Mouse (Mus musculus) B cell, adult 2 months (primary cell): ENCODE data around the gene Herpud1.
"Not testable (repeated sequence)": the region's sequence is repeated elsewhere in the genome, so short reads cannot be mapped to it uniquely, and the experiment has no call there.

Source experiments
- DNase-seq, 2 experiments: peaks; one replicate each; pipeline ENCODE4 v3.0.0; 2022

Gene Herpud1

DNA sequence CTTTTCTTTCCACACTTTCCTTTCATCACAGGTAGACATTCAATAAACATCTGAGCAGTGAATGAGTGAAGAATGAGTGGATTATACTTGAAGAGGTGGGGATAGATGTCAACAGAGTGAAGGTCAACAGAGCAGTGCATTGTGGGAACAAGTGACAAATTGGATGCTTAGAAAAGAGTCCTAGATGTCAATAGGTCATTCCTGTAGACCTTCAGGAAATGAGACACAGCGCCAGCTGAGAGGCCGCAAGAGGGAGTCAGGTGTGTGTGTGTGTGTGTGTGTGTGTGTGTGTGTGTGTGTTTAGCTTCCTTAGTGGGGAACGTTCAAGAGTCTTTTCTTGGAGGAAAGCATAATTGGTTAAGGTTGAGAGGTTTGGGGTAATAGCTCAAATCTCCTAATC is 10.1 kb upstream of the Herpud1 start:
- no peak for DNase-seq

DNA sequence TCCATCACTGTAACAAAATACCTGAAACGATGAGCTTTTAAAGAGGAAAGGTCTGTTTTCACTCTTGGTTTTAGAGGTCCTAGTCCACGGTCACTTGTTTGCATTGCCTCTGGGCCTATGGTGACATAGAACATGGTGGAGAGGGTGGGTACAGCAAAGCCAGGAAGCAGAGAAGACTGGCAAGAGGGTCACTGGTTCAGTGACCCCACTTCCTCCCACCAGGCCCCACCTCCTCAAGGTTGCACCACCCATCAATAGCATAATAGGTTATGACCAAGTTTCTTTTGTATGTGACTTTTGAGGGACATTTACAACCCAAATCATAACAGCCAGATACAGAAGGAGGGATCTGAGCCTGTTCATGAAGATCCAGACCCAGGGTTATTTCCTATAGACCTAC is 9.7 kb upstream of the Herpud1 start:
- peak; percentile 67 to 70 for DNase-seq

DNA sequence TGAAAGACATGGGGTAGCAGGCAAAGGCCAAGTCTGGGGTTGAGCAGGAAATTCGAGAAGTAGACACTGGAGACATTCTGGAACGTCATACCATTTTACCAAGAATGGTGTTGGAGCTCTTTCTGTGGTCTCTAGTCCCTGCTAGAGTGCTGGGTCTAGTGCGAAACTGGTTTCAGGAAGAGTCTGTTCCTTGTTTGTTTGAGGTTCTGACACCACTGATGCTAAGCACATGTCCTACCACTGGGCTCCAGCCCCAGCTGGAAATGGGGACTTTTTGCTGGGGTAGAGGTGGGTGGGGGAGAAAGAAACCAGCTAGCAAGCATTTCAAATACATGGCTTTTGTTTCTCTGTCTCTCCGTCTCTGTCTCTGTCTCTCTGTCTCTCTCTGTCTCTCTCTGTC is 9.2 kb upstream of the Herpud1 start:
- peak; percentile 69 to 76 for DNase-seq

DNA sequence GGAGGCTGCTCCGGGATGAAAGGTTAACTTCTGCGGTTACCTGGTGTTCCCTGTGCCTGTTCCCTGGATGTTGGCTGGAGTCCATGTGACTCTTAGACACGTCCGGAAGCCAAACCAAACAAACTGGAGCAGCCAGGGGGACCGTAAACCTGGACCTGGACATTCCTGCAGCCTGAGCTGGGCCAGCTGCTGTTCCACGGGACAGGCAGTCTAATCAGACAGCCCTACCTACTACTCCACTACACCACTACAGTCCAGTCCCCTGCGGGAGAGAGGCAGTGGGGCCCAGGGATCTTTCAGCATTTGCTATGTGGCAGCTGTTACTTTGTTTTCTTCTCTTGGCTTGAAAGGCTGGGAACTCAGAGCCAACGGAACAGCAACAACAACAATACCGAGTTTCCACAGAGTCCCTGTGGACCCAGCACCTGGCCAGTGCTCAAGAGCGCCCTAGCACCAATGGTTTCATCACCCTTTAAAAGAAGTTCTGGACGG is 8.5 kb upstream of the Herpud1 start:
- no peak for DNase-seq

DNA sequence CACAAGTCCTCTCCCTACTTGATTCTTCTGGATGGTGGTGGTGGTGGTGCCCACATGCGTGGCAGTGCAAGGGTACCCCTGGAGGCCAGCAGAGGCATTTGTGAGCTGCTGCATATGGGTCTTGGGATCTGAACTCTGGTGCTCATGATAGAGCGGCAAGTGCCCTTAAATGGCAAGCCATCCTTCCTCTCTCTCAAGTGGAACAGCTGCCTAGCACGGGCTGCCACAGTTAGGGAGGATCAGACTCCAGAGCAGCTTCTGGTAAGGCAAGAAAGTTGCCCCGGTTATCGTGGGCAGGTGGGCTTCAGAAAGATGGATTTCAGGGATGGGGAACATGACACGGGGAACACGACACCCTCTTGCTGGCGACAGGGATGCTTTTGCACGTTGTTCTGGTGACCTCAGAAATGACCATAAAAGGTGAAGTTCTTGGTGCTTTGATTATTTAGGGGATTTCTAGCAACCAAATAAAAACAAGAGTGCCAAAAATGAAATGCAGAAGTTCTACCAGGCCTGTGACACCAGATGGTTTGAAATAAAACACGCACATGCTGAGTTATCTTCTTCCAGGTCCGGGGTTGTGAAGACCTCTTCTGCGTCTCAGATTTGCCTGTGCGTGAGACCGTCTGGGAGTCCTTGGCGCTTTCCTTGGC is 7.3 kb upstream of the Herpud1 start:
- DNase-seq, result peak; percentile 79 to 83

DNA sequence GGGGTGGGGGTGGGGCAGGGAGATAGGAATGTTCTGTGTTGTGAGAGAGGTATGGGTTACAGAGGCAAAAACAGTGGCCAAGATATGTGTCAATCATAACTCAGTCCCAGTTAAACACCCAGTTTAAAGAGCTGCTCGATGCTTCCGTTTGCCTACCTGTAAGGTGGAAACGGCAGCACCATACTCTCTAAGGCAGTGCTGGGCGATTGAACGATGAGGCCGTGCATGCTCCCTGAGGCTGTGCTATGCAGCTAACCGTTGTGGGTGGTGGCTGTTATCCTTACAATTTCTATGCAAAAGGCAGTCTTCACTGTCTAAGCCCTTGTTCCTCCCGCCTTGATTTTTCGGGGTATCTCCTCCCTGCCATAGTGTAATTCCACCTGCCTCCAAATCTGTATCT is 6.6 kb upstream of the Herpud1 start:
- DNase-seq, result no peak

DNA sequence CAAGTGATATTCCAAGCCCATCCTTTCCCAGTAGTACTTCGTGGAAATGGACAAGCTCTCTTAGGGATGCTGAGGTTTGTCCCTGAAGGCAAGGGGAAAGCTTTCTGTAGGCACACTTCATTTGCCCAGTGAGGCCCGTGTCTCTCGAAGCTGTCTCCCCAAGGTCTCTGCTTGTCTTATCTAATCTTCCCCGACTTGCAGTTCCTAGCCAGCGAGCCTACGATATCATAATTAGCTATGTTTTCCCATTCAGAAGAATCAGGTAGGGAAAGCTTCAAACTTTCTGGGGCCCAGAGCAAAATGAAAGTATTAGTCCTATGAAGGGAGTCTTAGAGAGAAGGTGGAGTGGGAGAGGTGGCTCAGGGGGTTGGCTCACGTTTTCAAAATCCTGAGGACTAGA is 2.1 kb upstream of the Herpud1 start:
- DNase-seq, result no peak

DNA sequence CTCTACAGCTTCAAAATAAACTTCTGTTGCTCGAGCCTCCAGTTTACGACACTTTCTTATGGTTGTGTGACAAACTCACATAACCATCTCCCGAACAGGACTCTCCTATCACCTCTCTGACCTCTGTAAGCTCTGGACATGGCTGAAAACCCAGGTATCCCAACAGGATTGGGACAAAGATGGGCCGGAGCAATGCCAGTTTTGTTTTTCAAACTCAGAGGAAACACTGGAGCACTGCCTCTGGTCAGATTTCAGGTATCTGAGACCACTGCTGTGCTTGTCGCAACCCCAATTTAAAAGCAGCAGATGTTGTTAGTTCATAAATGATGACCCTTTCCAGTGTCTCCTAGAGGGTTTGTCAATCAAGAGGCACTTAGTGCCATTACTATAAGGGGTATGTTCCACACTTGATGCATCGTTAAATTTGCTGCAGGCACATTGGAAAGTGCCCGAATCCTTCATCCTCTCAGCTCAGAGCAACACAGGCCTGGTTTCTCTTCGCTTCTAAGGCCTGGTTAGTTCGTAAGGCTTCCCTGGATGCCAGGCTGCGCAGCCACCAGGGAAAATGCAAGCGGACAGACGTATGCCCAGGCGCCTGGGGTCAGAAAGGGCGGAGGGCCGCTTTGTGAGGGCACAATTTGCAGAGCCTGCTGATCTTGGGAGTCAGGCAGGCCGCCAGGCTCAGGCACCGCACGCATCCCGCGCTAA is 578 bp upstream of the Herpud1 start:
- no peak for DNase-seq

DNA sequence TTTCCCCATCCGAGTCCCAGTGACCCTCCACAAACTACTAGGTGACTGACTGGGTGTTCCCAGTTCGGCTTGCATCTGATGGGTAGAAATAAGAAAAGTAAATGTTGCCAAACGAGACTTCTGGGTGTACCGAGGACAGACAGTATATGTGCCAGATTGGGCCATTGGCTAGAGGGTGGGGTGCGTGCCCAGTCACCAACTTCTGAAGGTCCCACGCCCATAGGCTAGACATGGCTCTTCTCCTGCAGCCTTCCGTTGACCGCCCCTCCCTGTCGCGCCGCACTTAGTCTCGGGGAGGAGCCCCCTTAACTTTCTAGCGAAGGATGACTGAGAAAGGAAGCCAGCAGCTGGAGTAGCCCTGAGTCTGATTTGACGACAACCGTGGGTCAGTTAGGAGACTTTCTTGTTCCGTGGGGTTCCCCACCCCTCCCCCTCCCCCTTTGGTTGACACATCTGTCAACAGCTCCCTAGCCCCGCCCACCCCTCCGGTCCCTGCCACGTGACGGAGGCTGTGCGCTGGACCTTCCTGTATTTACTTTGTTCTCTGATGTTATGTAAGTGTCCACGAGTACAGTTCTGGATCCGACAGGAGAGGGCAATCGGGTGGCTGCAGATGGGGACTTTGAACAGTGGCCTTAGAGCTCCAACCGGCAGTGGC is 918 bp downstream of the Herpud1 start:
- DNase-seq, result peak; percentile 71 to 74

DNA sequence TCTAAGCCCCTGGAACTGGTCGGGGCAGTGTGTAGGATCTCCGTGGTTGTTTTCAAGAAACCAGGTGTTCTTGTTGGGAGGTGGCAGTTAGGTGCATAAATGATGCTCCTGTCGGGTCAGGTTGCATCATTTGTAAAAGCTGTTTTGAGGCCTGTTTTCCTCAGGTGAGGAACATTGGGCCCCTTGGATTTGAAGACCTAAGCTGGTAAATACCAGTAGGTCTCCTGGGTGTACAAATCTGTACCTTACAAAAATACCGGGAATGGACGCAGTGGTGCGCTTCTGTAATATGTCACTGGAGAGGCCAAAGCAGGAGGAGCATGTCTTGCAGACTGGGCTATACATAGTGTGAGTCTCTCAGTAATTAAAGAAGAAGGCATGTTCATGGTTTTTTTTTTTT is 1.5 kb downstream of the Herpud1 start:
- DNase-seq, result peak in 1 of 2 experiments; percentile 34

DNA sequence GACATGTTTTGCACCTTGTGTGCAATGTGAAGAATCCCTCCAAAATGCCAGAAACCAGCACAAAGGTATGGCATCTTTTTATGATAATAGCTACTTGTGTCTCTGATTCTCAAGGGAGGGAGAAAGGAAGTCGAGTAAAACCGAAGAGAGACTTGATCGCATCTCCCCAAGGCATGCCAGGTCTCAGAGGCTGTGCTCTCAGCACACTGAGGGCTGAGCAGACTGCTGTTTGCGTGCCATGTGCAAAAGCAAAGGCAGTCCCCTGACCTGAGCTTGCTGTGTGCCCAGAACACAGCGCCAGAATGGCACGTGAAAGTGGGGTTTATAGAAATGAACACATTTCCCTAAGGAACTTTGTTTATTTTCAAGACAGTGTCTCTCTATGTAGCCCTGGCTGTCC is 3.3 kb downstream of the Herpud1 start:
- DNase-seq, result no peak

DNA sequence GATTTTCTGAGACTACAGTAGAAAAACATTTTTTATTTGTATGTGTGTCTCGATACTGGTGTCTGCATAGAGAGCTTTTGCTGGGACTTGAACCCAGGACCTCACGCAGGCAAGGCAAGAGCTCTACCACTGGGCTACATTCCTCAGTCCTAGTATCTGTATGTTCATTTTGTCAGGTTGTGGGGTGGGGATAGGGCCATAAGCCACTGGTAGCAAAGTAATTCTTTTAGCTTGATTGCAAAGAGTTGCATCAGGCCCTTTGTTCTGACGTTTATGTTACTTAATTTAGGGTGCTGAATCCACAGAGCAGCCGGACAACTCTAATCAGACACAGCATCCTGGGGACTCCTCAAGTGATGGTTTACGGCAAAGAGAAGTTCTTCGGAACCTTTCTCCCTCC is 4.2 kb downstream of the Herpud1 start:
- DNase-seq, result no peak

DNA sequence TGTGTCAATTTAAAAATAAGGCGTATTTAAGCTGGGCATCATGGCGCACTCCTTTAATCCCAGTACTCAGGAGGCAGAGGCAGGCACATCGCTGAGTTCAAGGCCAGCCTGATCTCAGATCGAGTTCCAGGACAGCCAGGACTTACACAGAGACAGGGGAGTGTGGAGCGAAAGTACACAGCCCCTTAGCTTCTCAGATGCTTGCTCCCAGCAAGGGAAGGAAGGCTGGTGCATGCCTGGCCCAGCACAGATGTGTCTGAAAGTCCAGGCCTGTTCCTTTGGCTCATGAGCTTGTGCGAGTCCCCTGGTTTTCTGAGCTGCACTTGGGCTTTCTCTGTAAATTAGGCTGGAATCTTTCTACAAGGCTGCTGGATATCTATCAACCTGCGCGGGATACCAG is 4.7 kb downstream of the Herpud1 start:
- DNase-seq, result no peak

DNA sequence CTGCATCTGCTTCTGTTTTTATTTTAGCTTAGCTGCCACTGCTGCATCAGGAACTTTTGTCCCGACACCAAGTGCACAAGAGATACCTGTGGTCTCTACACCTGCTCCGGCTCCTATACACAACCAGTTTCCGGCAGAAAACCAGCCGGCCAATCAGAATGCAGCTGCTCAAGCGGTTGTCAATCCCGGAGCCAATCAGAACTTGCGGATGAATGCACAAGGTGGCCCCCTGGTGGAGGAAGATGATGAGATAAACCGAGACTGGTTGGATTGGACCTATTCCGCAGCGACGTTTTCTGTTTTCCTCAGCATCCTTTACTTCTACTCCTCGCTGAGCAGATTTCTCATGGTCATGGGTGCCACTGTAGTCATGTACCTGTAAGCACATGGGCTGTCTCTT is 5.9 kb downstream of the Herpud1 start:
- DNase-seq, result peak; percentile 74 to 80

DNA sequence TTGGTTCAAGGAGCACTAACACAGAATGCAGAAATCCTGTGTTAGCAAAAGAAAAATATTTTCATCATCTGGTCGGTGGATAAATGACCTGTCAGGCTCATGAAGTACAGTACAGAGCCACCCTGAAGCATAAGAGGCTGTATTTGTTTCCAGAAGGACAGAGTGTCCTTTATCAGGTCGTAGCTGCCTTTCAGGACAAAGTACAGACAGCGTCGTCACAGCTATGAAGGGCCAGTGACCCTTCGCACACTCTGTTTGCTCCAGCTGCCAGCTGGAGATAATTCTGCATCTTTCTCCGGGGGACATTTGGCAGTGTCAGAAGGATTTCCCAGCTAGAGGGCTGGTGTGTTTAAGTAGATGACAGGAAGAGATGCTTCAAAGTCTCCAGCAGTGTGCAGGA is 6.4 kb downstream of the Herpud1 start:
- no peak for DNase-seq

DNA sequence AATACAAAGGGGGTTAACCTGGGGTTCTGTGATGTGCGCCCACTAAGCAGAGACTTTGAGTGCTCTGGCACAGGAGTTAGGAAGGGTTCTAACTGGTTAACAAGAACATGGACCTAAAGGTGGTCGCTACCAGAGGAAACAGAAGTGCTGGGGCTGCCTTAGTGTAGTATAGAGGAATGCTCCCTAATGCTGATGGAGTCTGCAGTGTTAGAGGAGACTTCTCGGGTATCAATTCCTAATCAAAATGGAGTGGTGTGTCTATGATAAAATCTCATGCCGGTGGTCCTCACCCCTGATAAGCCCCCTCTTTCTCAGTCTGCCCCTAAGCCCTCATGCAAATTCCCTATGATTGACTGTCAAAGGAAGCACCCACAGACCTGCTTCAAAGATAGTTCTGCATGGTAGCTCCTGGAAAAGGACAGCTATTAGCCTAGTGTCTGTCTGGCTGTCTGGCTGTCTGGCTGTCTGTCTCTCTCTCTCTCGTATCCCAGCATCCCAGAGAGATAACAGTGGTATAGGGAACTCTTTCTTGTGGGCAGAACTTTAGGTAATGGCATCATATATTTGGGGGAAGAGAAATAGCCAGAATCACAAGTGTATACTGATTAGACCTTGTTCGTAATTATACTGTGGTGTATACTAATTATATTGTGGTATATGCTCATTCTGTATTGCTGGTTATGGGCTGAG is 9.8 kb downstream of the Herpud1 start:
- no peak for DNase-seq

DNA sequence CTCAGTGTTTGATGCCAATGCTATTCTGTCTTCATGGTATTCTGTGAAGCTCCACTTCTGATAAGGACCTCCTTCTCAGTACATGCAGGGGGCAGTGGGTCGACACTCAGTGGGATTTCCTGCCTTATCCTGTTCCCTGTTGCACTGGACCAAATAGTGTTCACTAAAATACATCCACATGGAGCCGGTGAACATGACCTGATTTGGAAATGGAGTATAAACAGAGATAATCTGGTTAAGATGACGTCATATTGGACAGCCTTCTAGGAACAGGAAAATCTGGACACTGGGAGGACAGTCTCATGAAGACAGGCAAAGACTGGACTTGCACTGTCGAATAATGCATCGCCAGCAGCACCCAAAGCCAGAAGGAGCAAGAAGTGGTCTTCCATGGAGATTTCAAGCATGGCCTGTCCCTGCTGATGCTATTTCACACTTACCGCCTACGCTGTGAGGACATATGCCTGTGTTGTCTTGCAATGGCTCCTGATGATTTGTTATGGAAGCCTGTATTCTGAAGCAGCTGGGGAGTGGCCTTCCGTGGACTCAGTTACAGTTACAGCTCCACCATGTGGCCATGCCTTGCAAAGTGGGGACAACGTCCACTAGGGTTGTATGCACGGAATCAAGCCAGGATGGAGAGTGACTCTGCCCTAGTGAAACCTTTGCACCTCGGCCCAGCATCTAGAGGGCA is 10.9 kb downstream of the Herpud1 start:
- DNase-seq, result peak; percentile 66 to 69

DNA sequence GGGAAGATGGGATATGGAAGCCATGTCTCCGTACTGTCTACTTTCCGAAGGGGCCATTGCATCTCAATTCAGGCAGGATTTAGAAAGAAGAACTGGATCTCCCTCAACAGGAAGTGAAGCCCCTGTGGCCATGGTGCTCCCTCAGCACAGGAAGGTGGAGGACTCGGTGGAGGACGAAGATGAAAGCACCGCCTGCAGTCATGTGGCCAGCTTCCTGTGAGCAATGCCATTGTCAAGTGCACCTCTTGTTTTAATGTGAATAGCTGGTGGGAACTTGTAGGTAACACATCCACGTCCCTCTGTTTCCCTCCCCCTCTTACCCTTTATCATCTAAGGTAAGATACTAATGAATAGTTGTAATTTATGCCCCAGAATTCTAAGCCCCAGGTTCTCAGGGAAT is 12.3 kb downstream of the Herpud1 start:
- DNase-seq, result no peak

DNA sequence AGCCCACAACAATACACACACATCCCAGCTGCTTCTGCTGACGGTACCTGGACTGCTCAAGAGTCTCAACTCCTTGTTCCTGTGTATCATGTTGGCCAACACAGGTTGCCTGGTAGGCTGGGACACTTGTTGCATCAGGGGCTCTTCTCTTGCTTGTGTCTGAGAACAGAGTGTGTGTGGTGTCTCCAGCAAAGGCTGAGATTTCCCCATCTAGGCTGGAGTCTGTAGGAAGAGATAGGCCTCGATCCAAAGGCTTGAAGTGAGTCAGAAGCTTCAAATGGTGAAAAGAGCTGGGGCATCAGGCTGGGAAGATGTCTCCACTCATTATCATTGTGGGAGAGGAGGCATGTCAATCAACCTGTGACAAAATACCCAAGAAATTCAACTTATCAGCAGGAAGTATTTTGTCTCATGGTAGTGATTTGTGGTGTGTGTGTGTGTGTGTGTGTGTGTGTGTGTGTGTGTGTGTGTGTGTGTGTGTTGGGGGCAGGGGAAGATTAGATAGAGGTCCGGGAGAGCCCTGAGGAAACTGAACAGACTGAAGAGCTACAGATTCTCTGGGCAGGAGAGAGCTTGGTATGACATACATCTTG is 13.2 kb downstream of the Herpud1 start:
- no peak for DNase-seq

DNA sequence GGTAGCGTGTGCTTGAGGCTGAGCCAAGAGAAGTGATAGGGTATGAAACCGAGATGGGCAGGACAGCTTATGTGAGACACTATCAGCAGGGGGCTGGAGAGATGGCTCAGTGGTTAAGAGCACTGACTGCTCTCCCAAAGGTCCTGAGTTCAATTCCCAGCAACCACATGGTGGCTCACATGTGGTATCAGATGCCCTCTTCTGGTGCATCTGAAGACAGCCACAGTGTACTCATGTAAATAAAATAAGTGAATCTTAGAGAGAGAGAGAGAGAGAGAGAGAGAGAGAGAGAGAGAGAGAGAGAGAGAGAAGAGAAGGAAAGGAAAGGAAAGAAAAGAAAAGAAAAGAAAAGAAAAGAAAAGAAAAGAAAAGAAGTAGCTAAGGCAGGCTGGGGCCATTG is 13.7 kb downstream of the Herpud1 start:
- DNase-seq, result not testable (repeated sequence)

DNA sequence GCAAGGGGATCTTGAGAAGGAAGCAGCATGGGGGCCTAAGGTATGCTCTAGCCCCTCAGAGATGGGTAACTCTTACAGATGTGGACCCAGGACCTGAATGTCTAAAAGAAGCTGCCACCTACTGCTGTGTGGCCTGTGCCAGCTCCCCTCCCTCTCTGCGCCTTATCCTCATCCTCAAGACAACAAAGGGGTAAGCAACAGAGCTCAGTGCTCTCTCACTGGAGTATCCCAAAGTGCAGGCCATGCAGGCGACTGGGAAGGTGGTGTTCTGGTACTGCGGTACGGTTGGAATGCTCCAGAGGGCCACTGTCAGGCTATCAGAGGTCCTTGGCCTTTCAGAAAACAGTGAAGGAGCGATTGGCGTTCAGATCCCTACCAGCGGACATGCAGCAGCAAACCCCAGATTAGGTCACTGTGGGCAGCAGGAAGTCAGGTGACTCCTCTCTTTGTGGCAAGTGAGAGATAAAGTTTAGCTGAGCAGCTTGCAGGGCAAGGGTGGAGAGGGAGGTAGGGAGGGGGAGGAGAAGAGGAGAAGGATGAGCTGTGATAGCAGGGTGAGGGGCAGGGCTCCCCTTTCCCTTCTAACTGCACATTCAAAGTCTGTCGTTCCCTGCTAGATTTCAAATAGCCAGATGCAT is 22.3 kb downstream of the Herpud1 start:
- DNase-seq, result no peak

DNA sequence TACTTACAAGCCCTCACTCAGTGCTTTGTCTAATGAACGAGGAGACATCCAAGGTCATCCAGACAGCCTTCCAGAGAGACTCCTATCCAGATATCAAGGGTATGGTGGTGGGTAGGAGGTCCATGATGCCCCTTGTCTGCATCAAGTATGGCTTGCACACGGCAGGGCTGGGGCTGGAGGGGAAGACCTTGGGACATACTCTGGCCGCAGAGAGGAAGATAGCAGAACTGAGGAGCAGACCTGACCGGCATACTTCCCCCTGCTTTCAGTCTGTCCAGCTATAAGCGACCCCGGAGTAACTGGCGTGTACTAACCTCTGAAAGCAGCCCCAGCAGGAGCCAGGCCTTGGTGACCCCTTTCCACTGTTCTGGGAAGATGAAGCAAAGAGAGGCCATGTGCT is 23.3 kb downstream of the Herpud1 start:
- no peak for DNase-seq
